Mouse (Mus musculus): ENCODE data around the gene Ubac1. TPM values are rescaled to one million over a fixed set of nuclear protein-coding genes. Genes with fewer than 3 reads are reported as not detected.

The Ubac1 gene
- polyA plus RNA-seq, 1 experiment from 2014 or later, result 40.6 TPM

GRCm38 (mm10) chr2:26048816-26049215, 27.3 kb upstream of the Ubac1 start:
- no peak overlapping the region for H3K4me2 ChIP-seq (replicated peaks; ENCODE audit: low read depth, low read length)
- no peaks in the 10 kb centered on the region for H3K9me3 ChIP-seq (ENCODE audit: low read length)
- H3K9ac ChIP-seq (replicated peaks; ENCODE audit: low read depth), result no peak overlapping the region
- DNase-seq (ENCODE audit: low spot score) (no peak), ATAC-seq (no peak)
- H3K36me3 ChIP-seq (ENCODE audit: insufficient read depth, low read length), result no peaks in the 10 kb centered on the region
- no peak overlapping the region for H3K4me3 ChIP-seq (ENCODE audit: low read depth, low read length)
- no peaks in the 10 kb centered on the region for H3K27me3 ChIP-seq (replicated peaks; ENCODE audit: insufficient read depth, low read length)
- no peaks in the 10 kb centered on the region for H3K4me1 ChIP-seq (ENCODE audit: insufficient read depth, low read depth, low read length)
- 29% methylated on average over 5 of the region's 5 CpGs for WGBS
- H3K27ac ChIP-seq (ENCODE audit: low read length), result no peak overlapping the region
- no peak for TF ChIP-seq EP300 (IDR thresholded peaks at IDR 0.05)
- no peak for TF ChIP-seq CTCF (IDR thresholded peaks at IDR 0.05)

- no peak overlapping the region for H3K4me3 ChIP-seq (ENCODE audit: low read depth, low read length)
- TF ChIP-seq CTCF (IDR thresholded peaks at IDR 0.05), result no peak
- no peak for TF ChIP-seq EP300 (IDR thresholded peaks at IDR 0.05)
- 75% methylated on average over 9 of the region's 9 CpGs for WGBS
- peaks cover 2% of the 10 kb centered on the region; the same call in 1 of the 2 replicates for H3K4me1 ChIP-seq (ENCODE audit: insufficient read depth, low read depth, low read length)
- H3K9ac ChIP-seq (replicated peaks; ENCODE audit: low read depth), result no peak overlapping the region
- no peak overlapping the region for H3K27ac ChIP-seq (ENCODE audit: low read length)
- no peaks in the 10 kb centered on the region for H3K27me3 ChIP-seq (replicated peaks; ENCODE audit: insufficient read depth, low read length)
- H3K4me2 ChIP-seq (replicated peaks; ENCODE audit: low read depth, low read length), result no peak overlapping the region
- no peaks in the 10 kb centered on the region for H3K36me3 ChIP-seq (ENCODE audit: insufficient read depth, low read length)
- DNase-seq (ENCODE audit: low spot score) (no peak), ATAC-seq (no peak)
- no peaks in the 10 kb centered on the region for H3K9me3 ChIP-seq (ENCODE audit: low read length)
Measured at GRCm38 (mm10) chr2:26044216-26044615, 22.7 kb upstream of the Ubac1 start.

DNA sequence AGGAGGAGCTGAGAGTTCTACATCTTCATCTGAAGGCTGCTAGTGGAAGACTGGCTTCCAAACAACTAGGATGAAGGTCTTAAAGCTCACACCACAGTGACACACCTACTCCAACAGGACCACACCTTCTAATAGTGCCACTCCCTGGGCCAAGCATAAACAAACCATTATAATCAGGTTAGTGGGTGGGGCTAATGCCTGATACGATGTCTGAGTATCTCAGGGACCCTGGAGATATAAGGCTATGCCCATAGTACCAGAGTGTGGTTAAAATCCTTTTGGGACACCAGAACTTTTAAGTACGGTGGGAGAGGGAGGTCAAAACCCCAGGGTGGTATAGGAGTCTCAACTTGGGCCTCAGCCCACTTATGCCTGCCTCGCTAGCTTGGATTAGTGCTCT, 21.1 kb upstream of the Ubac1 start:
- Histone ChIP-seq H3K4me1 (ENCODE audit: insufficient read depth, low read depth, low read length) (peaks cover 2% of the 10 kb centered on the region; the same call in 1 of the 2 replicates), H3K9me3 (ENCODE audit: low read length) (no peaks in the 10 kb centered on the region), H3K27ac (ENCODE audit: low read length) (no peak overlapping the region), H3K36me3 (ENCODE audit: insufficient read depth, low read length) (no peaks in the 10 kb centered on the region), H3K4me2 (replicated peaks; ENCODE audit: low read depth, low read length) (no peak overlapping the region), H3K27me3 (replicated peaks; ENCODE audit: insufficient read depth, low read length) (no peaks in the 10 kb centered on the region), H3K4me3 (ENCODE audit: low read depth, low read length) (no peak overlapping the region), H3K9ac (replicated peaks; ENCODE audit: low read depth) (no peak overlapping the region)
- TF ChIP-seq EP300 (IDR thresholded peaks at IDR 0.05) (no peak), CTCF (IDR thresholded peaks at IDR 0.05) (no peak)
- ATAC-seq, result no peak
- DNase-seq (ENCODE audit: low spot score), result no peak
- WGBS, result 79% methylated on average over 3 of the region's 3 CpGs

GRCm38 (mm10) chr2:26041163-26041810, 19.7 kb upstream of the Ubac1 start:
- peak; percentile 38; the same call in 1 of the 2 replicates for ATAC-seq

GRCm38 (mm10) chr2:26039951-26040350, 18.4 kb upstream of the Ubac1 start:
- DNase-seq (ENCODE audit: low spot score) (no peak), ATAC-seq (no peak)
- WGBS, result 32% methylated on average over 14 of the region's 14 CpGs
- Histone ChIP-seq H3K27me3 (replicated peaks; ENCODE audit: insufficient read depth, low read length) (no peaks in the 10 kb centered on the region), H3K4me2 (replicated peaks; ENCODE audit: low read depth, low read length) (no peak overlapping the region), H3K4me1 (ENCODE audit: insufficient read depth, low read depth, low read length) (peaks cover 2% of the 10 kb centered on the region; the same call in 1 of the 2 replicates), H3K4me3 (ENCODE audit: low read depth, low read length) (no peak overlapping the region), H3K27ac (ENCODE audit: low read length) (no peak overlapping the region), H3K9ac (replicated peaks; ENCODE audit: low read depth) (no peak overlapping the region), H3K9me3 (ENCODE audit: low read length) (no peaks in the 10 kb centered on the region), H3K36me3 (ENCODE audit: insufficient read depth, low read length) (no peaks in the 10 kb centered on the region)
- no peak for TF ChIP-seq CTCF (IDR thresholded peaks at IDR 0.05)
- TF ChIP-seq EP300 (IDR thresholded peaks at IDR 0.05), result no peak

More at GRCm38 (mm10) chr2:26041163-26041810, 19.7 kb upstream of the Ubac1 start:
- WGBS, result 34% methylated on average over 13 of the region's 14 CpGs
- TF ChIP-seq CTCF (IDR thresholded peaks at IDR 0.05) (no peak), EP300 (IDR thresholded peaks at IDR 0.05) (no peak)
- peak; percentile 13 for DNase-seq (ENCODE audit: low spot score)
- no peak overlapping the region for H3K9ac ChIP-seq (replicated peaks; ENCODE audit: low read depth)
- H3K4me3 ChIP-seq (ENCODE audit: low read depth, low read length), result no peak overlapping the region
- H3K27me3 ChIP-seq (replicated peaks; ENCODE audit: insufficient read depth, low read length), result no peaks in the 10 kb centered on the region
- no peak overlapping the region for H3K27ac ChIP-seq (ENCODE audit: low read length)
- H3K36me3 ChIP-seq (ENCODE audit: insufficient read depth, low read length), result no peaks in the 10 kb centered on the region
- H3K4me1 ChIP-seq (ENCODE audit: insufficient read depth, low read depth, low read length), result peaks cover 2% of the 10 kb centered on the region; the same call in 1 of the 2 replicates
- H3K9me3 ChIP-seq (ENCODE audit: low read length), result no peaks in the 10 kb centered on the region
- H3K4me2 ChIP-seq (replicated peaks; ENCODE audit: low read depth, low read length), result no peak overlapping the region

DNA sequence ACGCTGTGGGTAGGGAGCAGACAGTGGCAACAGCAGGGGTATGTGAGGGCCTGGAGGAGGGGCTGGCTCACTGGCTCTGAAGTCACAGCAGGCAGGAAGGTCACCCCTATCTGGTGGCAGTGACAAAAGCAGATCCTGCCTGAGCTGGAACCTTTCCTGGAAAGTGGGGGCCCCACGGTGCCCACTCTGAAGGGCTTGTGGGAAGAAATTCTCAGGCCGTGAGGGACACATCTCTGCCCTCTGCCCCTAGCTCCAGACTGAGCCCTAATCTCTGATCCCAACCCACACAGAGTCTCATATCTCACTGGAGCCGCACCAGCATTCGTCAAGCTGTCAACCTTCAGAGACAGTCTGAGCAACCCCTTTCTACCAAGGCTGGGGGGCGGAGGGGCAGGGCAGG, 15.8 kb upstream of the Ubac1 start:
- Histone ChIP-seq H3K4me3 (ENCODE audit: low read depth, low read length) (no peak overlapping the region), H3K4me2 (replicated peaks; ENCODE audit: low read depth, low read length) (no peak overlapping the region), H3K4me1 (ENCODE audit: insufficient read depth, low read depth, low read length) (peaks cover 2% of the 10 kb centered on the region; the same call in 1 of the 2 replicates), H3K9ac (replicated peaks; ENCODE audit: low read depth) (no peak overlapping the region), H3K36me3 (ENCODE audit: insufficient read depth, low read length) (no peaks in the 10 kb centered on the region), H3K27ac (ENCODE audit: low read length) (no peak overlapping the region), H3K9me3 (ENCODE audit: low read length) (no peaks in the 10 kb centered on the region), H3K27me3 (replicated peaks; ENCODE audit: insufficient read depth, low read length) (no peaks in the 10 kb centered on the region)
- 35% methylated on average over 6 of the region's 6 CpGs for WGBS
- no peak for DNase-seq (ENCODE audit: low spot score)
- TF ChIP-seq CTCF (IDR thresholded peaks at IDR 0.05) (no peak), EP300 (IDR thresholded peaks at IDR 0.05) (no peak)
- ATAC-seq, result no peak
